Comparison of ENCODE assay signal across 8 mouse cellular contexts in the genomic region with DNA sequence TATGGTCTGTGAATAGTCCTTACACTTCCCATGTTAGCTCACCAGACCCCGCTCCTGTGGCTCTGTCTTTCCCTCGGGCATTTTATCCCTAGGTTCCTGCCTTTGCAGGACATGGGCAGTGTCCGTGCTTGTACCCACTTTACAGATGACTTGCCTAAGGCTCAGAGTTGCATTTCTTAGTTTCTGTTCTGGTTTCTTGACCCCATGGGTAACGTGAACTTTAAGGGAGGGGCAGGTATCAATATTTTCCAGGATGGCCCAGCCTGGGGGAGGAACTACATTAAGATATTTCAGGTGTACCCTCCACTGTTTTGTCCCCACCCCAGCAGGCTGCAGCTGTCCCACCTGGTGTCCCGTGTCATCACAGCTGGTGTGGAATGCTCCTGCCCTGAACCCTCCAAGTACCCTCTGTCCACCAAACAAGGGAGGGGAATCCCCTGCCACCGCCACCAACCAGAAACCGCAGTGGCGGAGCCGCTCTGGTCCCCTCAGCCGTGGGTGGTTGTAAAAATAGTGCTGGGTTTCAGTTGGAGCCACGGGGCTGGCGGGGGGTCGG. TPM values are rescaled to one million over a fixed set of nuclear protein-coding genes. Genes with fewer than 3 reads are reported as not detected.
A peak's percentile ranks its signal among the peaks of the same experiment; 100 is the strongest.
DNase-seq lines count a peak whose midpoint lies in the region; ATAC-seq and TF ChIP-seq lines count a peak whose summit lies in the region.

No protein-coding gene starts in this region.

- peaks cover 70% of the 10 kb centered on the region for H3K79me2 ChIP-seq in C2C12 (ENCODE audit: control insufficient read depth, insufficient read depth)

- H3K27me3 ChIP-seq in heart, embryonic 10.5 days (ENCODE audit: insufficient read depth, poor library complexity, severe bottlenecking): 0 out of 2 replicates have a peak, but pooled peaks cover 7% of the 10 kb centered on the region
- no peaks in the 10 kb centered on the region for H3K27me3 ChIP-seq in C2C12 (ENCODE audit: control insufficient read depth, insufficient read depth, insufficient read length)
- H3K27me3 ChIP-seq in hindbrain, embryonic 10.5 days (ENCODE audit: insufficient read depth, poor library complexity, severe bottlenecking): peaks cover 25% of the 10 kb centered on the region; the same call in 1 of the 2 replicates

- WGBS in heart, embryonic 10.5 days: 34% methylated on average over 13 of the region's 13 CpGs
- WGBS in hindbrain, embryonic 10.5 days: 33% methylated on average over 13 of the region's 13 CpGs

- peaks cover 9% of the 10 kb centered on the region for H3K79me3 ChIP-seq in C2C12 (ENCODE audit: low read depth)

- peak; percentile 18; the same call in 1 of the 2 replicates for ATAC-seq in megakaryocyte progenitor cell, adult 5-6 weeks (replicated peaks; ENCODE audit: poor library complexity)

- no peak overlapping the region for H3ac ChIP-seq in C2C12 (ENCODE audit: control insufficient read depth, insufficient read length, low read depth)

- DNase-seq in heart, embryonic 10.5 days (ENCODE audit: low spot score): no peak
- DNase-seq in heart, postnatal 36 days: no peak
- no peak for DNase-seq in hindbrain, embryonic 10.5 days (ENCODE audit: low spot score)
- DNase-seq in adrenal gland, postnatal 14 days: no peak
- no peak for DNase-seq in cerebellum, adult 9-10 months
- no peak for DNase-seq in T-cell, adult 2 months (ENCODE audit: low spot score)

- H3K27ac ChIP-seq in heart, embryonic 10.5 days: peak overlapping the region; percentile 90
- H3K27ac ChIP-seq in hindbrain, embryonic 10.5 days: peak overlapping the region; percentile 92

- intact Hi-C loops in heart, postnatal 36 days (cut with DNase I): loop anchor here (2.0 kb wide), 1 partner anchor 32 kb away; no protein-coding TSS in a partner anchor

- peak overlapping the region; percentile 49 for H3K4me3 ChIP-seq in heart, embryonic 10.5 days
- H3K4me3 ChIP-seq in C2C12 (ENCODE audit: insufficient read depth, poor library complexity, severe bottlenecking): no peak overlapping the region
- H3K4me3 ChIP-seq in hindbrain, embryonic 10.5 days: peak overlapping the region; percentile 28

- no peak for TF ChIP-seq CTCF in C2C12 (IDR thresholded peaks at IDR 0.05; ENCODE audit: control insufficient read depth, insufficient read depth, insufficient read length)

- no peaks in the 10 kb centered on the region for H3K9me3 ChIP-seq in heart, embryonic 10.5 days
- no peaks in the 10 kb centered on the region for H3K9me3 ChIP-seq in hindbrain, embryonic 10.5 days

- no peaks in the 10 kb centered on the region for H3K36me3 ChIP-seq in heart, embryonic 10.5 days
- H3K36me3 ChIP-seq in C2C12 (ENCODE audit: control insufficient read depth, insufficient read depth): no peaks in the 10 kb centered on the region
- no peaks in the 10 kb centered on the region for H3K36me3 ChIP-seq in hindbrain, embryonic 10.5 days

- peaks cover 76% of the 10 kb centered on the region for H3K4me1 ChIP-seq in heart, embryonic 10.5 days
- H3K4me1 ChIP-seq in hindbrain, embryonic 10.5 days (replicated peaks): peaks cover 95% of the 10 kb centered on the region

TF ChIP-seq in C2C12, 6 proteins besides CTCF, POLR2A, EP300 and RAD21:
- no peak for TF ChIP-seq CEBPB (IDR thresholded peaks at IDR 0.05; ENCODE audit: low read depth)
- no peak for TF ChIP-seq USF1 (IDR thresholded peaks at IDR 0.05; ENCODE audit: low read depth)
- TF ChIP-seq FOSL1 (IDR thresholded peaks at IDR 0.05; ENCODE audit: insufficient read depth, low read length, poor library complexity, severe bottlenecking): no peak
- TF ChIP-seq MYOD1 (IDR thresholded peaks at IDR 0.05; ENCODE audit: control insufficient read depth, insufficient read length, low read depth): peak; percentile 93

RNA-seq across cellular contexts. Expression of gene Gse1, which starts 36.2 kb away (rescaled TPM):
- polyA plus RNA-seq in heart, embryonic 10.5 days (2016; fragmentation: Nextera tagmentation; extraction: Ambion mirVana): 12.2 and 13.7 TPM in 2 replicates
- total RNA-seq in heart, postnatal 36 days (2021): 10 to 100 TPM; 21.2 to 26.6 TPM
- 15.6 TPM for polyA plus RNA-seq in C2C12 (2012; fragmentation: generic; extraction: Trizol)
- 14.3 and 22.9 TPM in 2 replicates for polyA plus RNA-seq in hindbrain, embryonic 10.5 days (2016; fragmentation: Nextera tagmentation; extraction: Ambion mirVana)
- 32.0 and 32.6 TPM in 2 replicates for total RNA-seq in megakaryocyte progenitor cell, adult 5-6 weeks (2015)
- 10.0 and 11.2 TPM in 2 replicates for total RNA-seq in megakaryocyte progenitor cell, adult 5-6 weeks (2017)
- total RNA-seq in adrenal gland, postnatal 14 days (2021): 29.9 and 33.9 TPM in 2 replicates
